Mouse (Mus musculus): ENCODE measurements around the gene Ccnjl. TPM values are rescaled to one million over a fixed set of nuclear protein-coding genes. Genes with fewer than 3 reads are reported as not detected.

Gene Ccnjl
- total RNA-seq, 2 experiments from 2014 or later, result 10.4 to 12.0 TPM

GRCm38 (mm10) chr11:43569595-43569994 is 41.0 kb downstream of the Ccnjl start:
- DNase-seq, result peak; percentile 92

DNA sequence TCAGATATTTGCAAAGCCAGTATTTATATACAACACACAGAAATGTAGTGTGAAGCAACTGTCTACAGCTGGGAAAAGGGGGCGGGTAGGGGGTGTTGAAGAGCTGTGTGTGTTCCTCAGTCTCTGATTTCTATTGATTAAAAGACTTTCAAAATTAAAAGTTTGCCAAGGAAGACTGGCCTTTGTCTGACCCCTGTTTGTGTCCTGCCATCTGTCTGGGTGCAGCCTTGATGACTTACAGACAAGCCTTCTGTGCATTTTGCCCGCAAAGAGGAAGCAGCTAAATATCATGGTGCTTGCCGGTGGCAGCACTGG is 46.4 kb downstream of the Ccnjl start:
- no peak for DNase-seq

DNA sequence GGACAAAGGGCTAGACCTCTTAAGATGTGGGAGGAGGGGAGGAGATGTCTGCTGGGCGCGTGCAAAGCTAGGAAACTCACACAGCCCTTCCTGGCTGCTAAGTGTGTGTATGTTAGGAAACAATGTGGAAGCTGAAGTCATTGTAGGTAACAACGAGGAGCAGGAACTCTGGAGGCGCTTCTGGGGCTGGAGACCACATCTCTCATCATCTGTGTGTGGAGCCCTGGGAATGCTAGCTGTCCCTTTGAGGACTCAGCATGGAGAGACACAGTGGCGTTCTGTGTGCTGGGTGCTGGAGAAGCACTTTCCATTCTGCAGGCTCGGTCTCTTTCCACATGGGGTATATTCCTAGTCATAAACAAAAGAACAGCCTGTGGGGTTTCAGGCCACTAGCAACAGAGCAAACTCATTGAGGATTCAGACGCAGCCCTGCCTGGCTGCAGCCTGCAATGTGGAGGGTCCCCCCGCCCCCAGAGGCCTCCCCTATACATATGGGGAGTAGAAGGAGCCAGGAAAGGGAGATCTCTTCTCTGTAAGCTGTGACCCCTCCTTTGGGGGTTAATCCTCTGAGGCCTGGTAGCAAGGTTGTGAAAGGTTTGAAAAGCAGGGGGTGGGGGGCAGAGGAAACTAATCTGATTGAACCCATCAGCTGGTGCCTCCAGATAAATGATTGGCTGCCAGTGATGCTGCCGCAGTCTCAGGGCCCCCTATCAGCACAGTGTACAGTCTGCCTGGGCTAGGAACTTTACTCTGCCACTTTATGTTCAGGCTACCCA is 47.0 kb downstream of the Ccnjl start:
- DNase-seq, result no peak

DNA sequence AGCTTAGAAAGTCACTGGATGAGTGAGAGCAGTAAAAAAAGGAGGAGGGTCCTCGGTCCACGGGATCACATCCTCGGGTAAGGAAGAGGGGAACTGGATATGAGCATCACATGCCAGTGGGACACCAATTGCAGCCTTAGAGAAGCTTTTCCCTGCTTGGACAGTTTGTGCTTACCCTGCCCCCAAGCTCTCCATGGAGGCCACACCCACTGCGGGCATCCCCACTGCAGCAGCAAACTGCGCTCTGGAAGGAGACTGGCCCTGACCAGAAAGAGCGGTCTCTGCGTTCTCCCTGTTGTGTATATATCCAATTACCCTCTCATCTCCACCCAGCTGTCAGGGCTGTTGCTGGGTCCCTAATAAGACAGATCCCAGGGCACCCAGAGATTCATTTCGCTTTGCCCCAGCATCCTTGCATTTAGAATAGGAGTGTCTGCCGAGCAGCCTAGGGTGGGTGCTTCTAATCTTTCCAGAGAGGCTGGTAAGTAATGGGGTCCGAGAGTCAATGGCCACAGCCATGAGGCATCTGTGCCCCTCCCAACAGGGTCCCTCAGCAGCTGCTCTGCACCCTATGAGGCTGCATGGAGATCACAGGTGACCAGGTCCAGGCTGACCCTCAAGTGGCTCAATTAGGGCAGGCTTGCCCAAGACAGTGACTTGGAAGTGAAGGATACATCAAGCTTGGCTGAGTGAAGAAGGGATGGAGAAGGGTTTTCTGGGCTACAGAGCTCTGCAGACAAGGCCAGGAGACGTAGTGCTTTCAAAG is 49.3 kb downstream of the Ccnjl start:
- no peak for DNase-seq

- no peak for DNase-seq
These were observed 56.8 kb downstream of the Ccnjl start for GRCm38 (mm10) chr11:43585211-43586005.

DNA sequence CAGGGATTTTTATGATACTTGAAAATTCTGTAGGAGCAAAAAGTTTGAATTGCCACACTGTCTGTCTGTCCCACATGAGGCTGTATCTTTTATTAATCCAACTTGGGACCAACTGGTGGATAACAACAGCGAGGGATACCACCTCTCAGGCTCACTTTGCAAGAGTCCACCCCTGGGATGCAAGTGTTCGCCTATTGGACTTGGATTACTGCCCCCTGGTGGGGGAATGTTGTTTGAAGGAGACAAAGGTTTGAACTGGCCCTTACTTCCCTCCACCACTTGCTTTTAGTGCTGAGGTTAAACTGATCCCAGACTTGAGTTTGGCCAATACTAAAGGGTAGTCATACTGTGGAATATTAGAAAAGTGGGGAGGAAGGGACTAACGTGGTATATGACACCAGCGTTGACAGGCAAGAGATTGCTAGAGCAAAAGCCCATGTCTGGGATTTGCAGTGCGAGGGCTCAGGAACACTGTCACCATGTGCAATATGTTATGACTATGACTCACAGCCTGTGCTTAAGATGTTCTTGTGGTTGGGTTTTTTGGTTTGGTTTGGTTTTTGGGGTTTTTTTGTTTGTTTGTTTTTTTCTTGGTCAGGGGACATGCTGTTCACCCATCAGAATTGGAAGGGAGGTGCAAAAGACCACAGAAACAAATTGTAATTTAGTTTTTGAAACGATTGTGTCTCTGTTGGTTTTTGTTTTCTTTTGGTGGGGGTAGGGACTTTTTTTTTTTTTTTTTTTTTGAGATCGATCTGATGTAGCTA is 57.9 kb downstream of the Ccnjl start, which contains the start of gene 4933415A04Rik:
4933415A04Rik (plus strand) TSS at position 717 of the 767 bp plus-strand sequence.
- DNase-seq, result peak; percentile 91

GRCm38 (mm10) chr11:43589530-43590072 is 61.0 kb downstream of the Ccnjl start:
- no peak for DNase-seq

DNA sequence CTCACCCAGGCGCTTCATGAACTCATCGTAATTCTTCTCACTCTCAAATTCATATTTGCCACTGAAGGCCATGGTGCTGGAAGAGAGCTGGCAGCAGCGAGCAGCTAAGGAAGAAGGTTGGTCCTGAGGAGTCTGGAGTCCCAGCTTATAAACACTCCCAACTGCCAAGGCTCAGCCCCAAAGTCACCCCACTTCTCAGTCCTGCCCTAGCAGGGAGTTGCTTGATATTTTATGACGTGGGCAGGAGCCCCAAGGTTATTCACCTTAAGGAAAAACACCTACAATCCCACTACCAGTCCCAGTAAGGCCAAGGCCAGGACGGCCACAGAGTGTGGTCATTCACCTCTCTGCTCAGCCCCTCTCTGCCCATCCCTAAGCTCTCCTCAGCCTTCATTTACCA is 72.9 kb downstream of the Ccnjl start, which contains the start of gene Fabp6:
Fabp6 (minus strand) TSS at position 101 of the 400 bp plus-strand sequence.
- DNase-seq, result no peak

DNA sequence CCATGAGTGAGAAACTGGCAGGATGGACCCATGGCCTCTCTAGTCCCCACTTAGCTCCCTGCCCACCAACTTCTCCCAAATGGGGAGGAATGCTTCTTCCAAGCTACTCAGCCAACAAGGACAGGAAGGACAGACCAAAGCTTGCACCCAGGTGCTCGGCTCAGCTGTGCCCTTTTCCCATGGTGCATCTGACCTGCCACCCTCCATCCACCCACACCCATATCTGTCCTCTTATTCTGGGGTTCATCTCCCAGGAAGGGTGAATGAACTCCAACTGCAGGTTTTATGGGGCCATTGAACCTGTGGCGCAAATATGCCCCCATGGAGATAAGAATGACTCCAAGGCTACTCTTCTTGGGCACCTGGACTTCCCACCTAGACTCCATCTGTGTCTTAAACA is 75.6 kb downstream of the Ccnjl start:
- no peak for DNase-seq

DNA sequence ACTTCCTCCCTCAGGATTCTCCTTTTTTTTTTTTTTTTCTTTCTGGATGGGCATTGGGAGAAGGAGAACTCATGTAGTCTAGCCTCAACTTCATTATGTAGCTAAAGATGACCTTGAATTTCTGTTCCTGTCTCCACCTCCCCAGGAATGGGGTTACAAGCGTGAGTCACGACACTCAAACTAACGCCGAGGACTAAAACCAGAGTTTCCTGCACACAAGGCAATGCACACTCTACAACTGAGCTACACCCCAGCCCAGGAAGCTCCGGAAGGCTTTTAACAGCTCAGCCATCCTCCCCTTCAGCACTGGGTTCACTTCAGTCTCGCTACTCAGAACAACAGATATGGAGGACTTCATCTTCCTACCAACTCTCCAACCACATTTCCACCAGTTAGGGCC is 76.3 kb downstream of the Ccnjl start:
- no peak for DNase-seq

DNA sequence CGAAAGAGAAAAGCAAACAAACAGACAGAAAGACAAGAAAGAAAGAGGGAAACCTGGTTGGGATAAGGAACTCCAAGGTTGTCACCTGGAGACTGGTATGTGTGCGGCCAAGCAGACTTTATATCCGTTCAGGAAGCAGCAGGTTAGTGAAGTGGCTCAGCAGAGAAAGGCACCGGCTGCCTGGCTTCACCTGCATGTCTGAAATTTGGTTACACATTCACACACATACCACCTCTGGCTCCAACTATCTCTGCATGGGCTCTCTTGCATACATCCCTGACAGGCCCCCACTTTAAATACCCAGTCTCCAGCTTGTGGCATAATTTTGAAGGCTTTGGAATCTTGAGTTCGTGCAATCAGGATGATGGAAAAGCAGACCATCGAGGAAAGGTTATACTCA is 77.3 kb downstream of the Ccnjl start:
- no peak for DNase-seq

DNA sequence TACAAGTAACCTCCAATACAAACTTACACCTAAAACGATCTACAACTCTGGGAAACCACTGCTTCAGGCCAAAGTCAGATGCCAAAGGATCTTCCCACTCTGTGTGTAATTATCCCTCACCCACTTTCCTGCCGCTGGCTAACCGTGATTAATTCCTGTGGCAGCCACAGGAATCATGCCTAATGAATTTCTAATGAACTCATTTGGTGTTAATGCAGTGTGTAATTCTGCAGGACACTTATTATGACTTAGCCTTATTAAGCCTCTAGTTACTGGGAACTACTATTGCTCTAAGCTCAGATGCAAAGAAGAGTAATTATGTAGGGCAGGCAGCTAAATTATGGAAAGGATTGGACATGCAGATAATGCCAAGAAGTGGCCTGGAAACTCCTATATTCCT is 79.9 kb downstream of the Ccnjl start:
- no peak for DNase-seq

DNA sequence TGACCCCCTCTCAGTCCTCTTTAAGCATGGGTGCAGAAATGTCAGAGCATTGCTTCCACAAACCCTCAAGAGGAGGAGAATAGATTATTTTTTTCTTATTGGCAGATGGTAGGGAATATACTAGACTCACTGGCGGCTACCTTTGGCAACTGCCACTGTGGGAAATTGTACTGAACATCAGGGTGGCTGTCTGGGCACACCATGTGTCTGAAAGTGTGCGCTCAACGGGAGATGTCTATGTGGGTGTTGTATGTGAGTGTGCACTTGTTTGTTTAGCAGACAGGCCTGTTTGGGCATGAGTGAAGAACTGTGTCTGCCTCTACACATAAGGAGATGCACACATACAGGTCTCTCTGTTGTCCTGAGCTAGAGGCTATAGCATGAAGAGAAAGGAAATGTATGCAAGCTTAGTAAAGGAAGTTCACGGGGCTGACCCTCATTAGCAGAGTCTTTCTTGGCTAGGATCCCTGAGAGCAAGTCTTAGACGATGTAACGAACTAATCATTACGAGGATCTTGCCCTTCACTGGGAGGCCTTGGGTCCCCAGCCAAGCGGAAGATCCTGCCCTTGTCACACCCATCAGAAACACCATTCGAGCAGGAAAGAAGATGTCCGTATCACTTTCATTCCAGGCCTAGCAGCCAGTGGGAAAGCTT is 81.5 kb downstream of the Ccnjl start:
- DNase-seq, result no peak

DNA sequence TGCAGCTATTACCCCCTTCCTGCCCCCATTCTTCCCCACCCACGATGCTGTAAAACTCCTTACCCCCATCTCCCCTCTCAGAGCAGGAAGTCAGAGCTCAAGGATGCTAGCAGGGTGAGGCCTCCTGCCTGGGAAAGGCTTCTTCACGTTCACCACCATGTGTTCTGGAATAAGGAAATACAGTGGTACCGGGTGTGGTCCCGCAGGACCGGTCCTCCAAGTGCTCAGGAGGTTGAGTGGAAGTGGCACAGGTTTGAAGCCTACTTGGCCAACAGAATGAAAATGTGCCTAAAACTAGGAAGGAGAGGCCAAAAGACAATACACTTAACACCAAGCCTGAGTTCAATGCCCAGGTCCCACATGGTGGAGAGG is 82.1 kb downstream of the Ccnjl start:
- no peak for DNase-seq

- peak; percentile 90 for DNase-seq
These were observed 84.4 kb downstream of the Ccnjl start for GRCm38 (mm10) chr11:43612834-43613488.

DNA sequence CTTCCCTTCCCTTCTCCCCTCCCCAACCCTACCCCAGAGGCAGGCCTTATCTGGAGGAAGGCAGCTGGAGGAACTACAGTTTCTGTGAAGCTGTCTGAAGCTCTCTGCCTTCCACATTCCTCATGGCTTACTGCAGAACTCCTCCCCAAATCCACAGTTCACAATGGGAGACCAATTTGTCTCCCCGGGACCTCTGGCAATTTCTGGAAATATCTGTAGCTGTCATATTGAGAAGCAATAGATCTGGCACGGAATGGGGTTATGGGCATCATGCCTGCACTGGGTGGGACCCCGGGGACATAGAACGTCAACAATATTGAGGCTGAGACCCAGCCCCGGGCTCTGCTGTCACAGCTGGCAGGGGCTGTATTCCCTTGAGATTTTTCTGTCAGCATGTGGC is 89.3 kb downstream of the Ccnjl start:
- DNase-seq, result peak; percentile 79

DNA sequence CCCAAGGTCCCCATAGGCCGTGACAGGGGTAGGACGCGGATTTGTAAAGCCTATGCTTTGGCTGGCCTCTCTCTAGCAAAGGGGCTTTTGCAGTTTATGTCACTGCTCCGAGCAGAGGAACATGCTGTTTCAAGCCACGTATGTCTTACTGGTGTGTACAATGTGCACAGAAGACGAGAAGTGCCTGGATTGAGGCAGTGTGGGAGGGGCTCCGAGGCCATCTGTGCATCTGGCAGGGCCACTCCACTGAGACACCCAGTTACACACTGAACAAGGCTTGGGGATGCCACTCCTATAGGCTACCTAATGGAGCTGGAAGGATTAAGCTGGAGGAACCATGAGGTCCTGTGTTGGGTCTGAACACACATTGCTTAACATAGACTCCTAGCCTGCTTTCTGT is 89.8 kb downstream of the Ccnjl start:
- DNase-seq, result peak; percentile 48

DNA sequence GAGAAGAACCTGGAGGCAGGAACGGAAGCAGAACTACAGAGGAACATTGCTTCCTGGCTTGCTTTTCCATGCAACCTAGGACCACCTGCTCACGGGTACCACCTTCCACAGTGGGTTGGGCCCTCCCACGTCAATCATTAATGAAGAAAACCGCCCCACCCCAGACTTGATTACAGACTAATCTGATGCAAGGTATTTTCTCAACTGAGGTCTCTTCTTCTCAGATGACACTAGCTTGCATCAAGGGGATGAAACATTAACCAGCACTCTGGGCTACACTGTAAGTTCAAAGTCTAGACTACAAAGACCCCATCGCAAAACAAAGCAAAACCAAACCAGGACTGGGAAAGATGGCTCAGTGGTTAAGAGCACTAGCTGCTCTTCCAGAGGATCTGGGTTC is 93.2 kb downstream of the Ccnjl start:
- no peak for DNase-seq

GRCm38 (mm10) chr11:43624341-43624740 is 95.8 kb downstream of the Ccnjl start:
- DNase-seq, result no peak

DNA sequence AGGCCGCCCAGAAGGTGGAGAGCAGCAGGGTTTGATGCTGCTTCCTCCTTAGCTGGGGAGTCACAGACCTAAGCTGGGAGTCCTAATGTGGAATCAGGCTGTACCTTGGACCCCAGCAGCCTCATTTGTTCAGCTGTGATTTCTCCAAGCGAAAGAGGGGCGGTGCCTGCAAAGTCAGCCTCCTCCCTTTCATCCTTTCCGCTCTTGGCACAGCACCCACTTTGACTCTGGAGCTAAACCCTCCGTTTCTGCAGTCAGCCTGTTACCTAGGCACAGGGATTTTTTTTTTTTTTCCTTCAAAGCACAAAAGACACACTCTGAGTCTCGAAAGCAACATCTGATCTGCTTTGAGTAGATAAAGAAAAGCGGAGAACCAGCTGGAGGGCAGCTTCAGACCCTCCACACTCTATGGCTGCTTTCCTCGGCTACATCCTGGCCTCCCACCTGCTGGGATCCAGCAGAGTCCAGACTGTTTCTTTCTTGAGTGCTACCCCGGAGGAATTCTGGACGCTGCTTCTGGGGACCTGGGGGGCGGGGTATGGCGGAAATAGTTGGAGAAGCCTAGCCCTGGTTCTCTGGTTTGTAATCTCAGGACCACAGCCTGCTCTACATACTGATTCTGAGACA is 97.8 kb downstream of the Ccnjl start:
- DNase-seq, result peak; percentile 74
